Mouse (Mus musculus) MEL (cell line): ENCODE data around the gene Irgm1. TPM values are rescaled to one million over a fixed set of nuclear protein-coding genes. Genes with fewer than 3 reads are reported as not detected.

Experiments
- DNase-seq: peaks from one replicate; pipeline ENCODE4 v3.0.0; 2011; ENCODE audit warnings: low read depth, low spot score
- H3K27ac ChIP-seq: 2 replicates; pipeline ENCODE4 v1.5.1; 2012; ENCODE audit warnings: low read depth, mild to moderate bottlenecking, control low read depth, low read length, moderate library complexity; ENCODE audit not compliant: control insufficient read depth
- H3K27me3 ChIP-seq, 2 experiments: fragments of 150-350 bp in 1 of 2; sonication (generic) in 1 of 2; 2 replicates each; pipeline ENCODE4 v1.6.1; 2012; ENCODE audit warnings: low read length in 2 of 2, mild to moderate bottlenecking in 2 of 2, improper control_type of control experiment in 1 of 2, moderate library complexity in 1 of 2; ENCODE audit not compliant: insufficient read depth in 2 of 2, control insufficient read depth in 1 of 2
- H3K36me3 ChIP-seq, 2 experiments: 2 replicates each; pipeline ENCODE4 v1.6.1; 2012 to 2014; ENCODE audit warnings: low read length in 2 of 2, improper control_type of control experiment in 1 of 2, inconsistent platforms in 1 of 2, mild to moderate bottlenecking in 1 of 2; ENCODE audit not compliant: insufficient read depth in 2 of 2, control insufficient read depth in 1 of 2
- H3K4me1 ChIP-seq, 2 experiments: fragments of 150-350 bp in 1 of 2; sonication (generic) in 1 of 2; 2 replicates each; pipeline ENCODE4 v1.6.1; 2012; ENCODE audit warnings: low read length in 2 of 2, improper control_type of control experiment in 1 of 2, mild to moderate bottlenecking in 1 of 2; ENCODE audit not compliant: insufficient read depth in 2 of 2, control insufficient read depth in 1 of 2
- H3K4me3 ChIP-seq, 2 experiments: fragments of 150-350 bp in 1 of 2; sonication (generic) in 1 of 2; 2 replicates each; pipeline ENCODE4 v1.5.1; 2012; ENCODE audit warnings: low read depth in 2 of 2, low read length in 2 of 2, mild to moderate bottlenecking in 2 of 2, moderate library complexity in 2 of 2, control low read depth in 1 of 2, improper control_type of control experiment in 1 of 2; ENCODE audit not compliant: control insufficient read depth in 1 of 2, insufficient read depth in 1 of 2
- H3K79me2 ChIP-seq: 2 replicates; pipeline ENCODE4 v1.6.1; 2012; ENCODE audit warnings: mild to moderate bottlenecking, low read length, moderate library complexity; ENCODE audit not compliant: control insufficient read depth, poor library complexity, insufficient read depth
- H3K9ac ChIP-seq: 2 replicates; pipeline ENCODE4 v1.6.1; 2012; ENCODE audit warnings: low read depth, mild to moderate bottlenecking, control low read depth, low read length, moderate library complexity; ENCODE audit not compliant: control insufficient read depth, poor library complexity, severe bottlenecking
- H3K9me3 ChIP-seq: fragments of 150-350 bp; sonication (generic); replicated peaks from 2 replicates; pipeline ENCODE4 v1.6.1; 2012; ENCODE audit warnings: mild to moderate bottlenecking, low read length, improper control_type of control experiment, moderate library complexity; ENCODE audit not compliant: insufficient read depth
- BHLHE40 ChIP-seq: IDR thresholded peaks from 2 replicates; pipeline ENCODE4 v1.6.1; 2012; ENCODE audit warnings: low read depth, mild to moderate bottlenecking, inconsistent platforms, low read length, improper control_type of control experiment, borderline replicate concordance
- CHD1 ChIP-seq: IDR thresholded peaks from 2 replicates; pipeline ENCODE4 v1.6.1; 2012; ENCODE audit warnings: low read depth, mild to moderate bottlenecking, inconsistent platforms, low read length, improper control_type of control experiment
- CHD2 ChIP-seq: IDR thresholded peaks from 2 replicates; pipeline ENCODE4 v1.6.1; 2011; ENCODE audit warnings: low read length, improper control_type of control experiment
- CTCF ChIP-seq, 3 experiments: IDR thresholded peaks in 2 of 3; conservative IDR thresholded peaks in 1 of 3; 2 replicates each; pipeline ENCODE4 v1.5.1; 2011 to 2012; ENCODE audit warnings: low read length in 3 of 3, low read depth in 2 of 3, mild to moderate bottlenecking in 2 of 3, improper control_type of control experiment in 1 of 3, inconsistent platforms in 1 of 3, mixed read lengths in 1 of 3, moderate library complexity in 1 of 3; ENCODE audit not compliant: control insufficient read depth in 1 of 3, insufficient read depth in 1 of 3, poor library complexity in 1 of 3, severe bottlenecking in 1 of 3
- ELF1 ChIP-seq: IDR thresholded peaks from 2 replicates; pipeline ENCODE4 v1.6.1; 2014; ENCODE audit warnings: low read depth, mild to moderate bottlenecking, inconsistent platforms, low read length, improper control_type of control experiment, moderate library complexity
- EP300 ChIP-seq, 2 experiments: IDR thresholded peaks; 2 replicates each; pipeline ENCODE4 v1.6.1; 2011; ENCODE audit warnings: improper control_type of control experiment in 2 of 2, low read length in 2 of 2, low read depth in 1 of 2, mild to moderate bottlenecking in 1 of 2
- ETS1 ChIP-seq: IDR thresholded peaks from 2 replicates; pipeline ENCODE4 v1.6.1; 2012; ENCODE audit warnings: low read depth, mild to moderate bottlenecking, inconsistent platforms, low read length, improper control_type of control experiment, moderate library complexity
- GABPA ChIP-seq: IDR thresholded peaks from 2 replicates; pipeline ENCODE4 v1.6.1; 2012; ENCODE audit warnings: low read depth, mild to moderate bottlenecking, inconsistent platforms, low read length, improper control_type of control experiment, moderate library complexity
- GATA1 ChIP-seq: IDR thresholded peaks from 2 replicates; pipeline ENCODE4 v1.6.1; 2011; ENCODE audit warnings: low read depth, low read length, improper control_type of control experiment
- HCFC1 ChIP-seq: IDR thresholded peaks from 2 replicates; pipeline ENCODE4 v1.6.1; 2012; ENCODE audit warnings: low read depth, mild to moderate bottlenecking, inconsistent platforms, low read length, improper control_type of control experiment, moderate library complexity
- JUND ChIP-seq: IDR thresholded peaks from 2 replicates; pipeline ENCODE4 v1.6.1; 2011; ENCODE audit warnings: low read depth, mild to moderate bottlenecking, improper control_type of control experiment, low read length
- KAT2A ChIP-seq: conservative IDR thresholded peaks from 2 replicates; pipeline ENCODE4 v1.6.1; 2012; ENCODE audit warnings: low read depth, low read length, improper control_type of control experiment, inconsistent platforms
- MAFK ChIP-seq: IDR thresholded peaks from 2 replicates; pipeline ENCODE4 v1.6.1; 2011; ENCODE audit warnings: low read depth, mild to moderate bottlenecking, low read length, improper control_type of control experiment, borderline replicate concordance
- MAX ChIP-seq: IDR thresholded peaks from 2 replicates; pipeline ENCODE4 v1.6.1; 2011; ENCODE audit warnings: low read length, improper control_type of control experiment
- MEF2A ChIP-seq: IDR thresholded peaks from 2 replicates; pipeline ENCODE4 v1.6.1; 2014; ENCODE audit warnings: low read depth, mild to moderate bottlenecking, inconsistent platforms, low read length, improper control_type of control experiment; ENCODE audit not compliant: poor library complexity, insufficient replicate concordance, severe bottlenecking; ENCODE audit errors: extremely low read depth
- MXI1 ChIP-seq: IDR thresholded peaks from 2 replicates; pipeline ENCODE4 v1.6.1; 2011; ENCODE audit warnings: mild to moderate bottlenecking, low read depth, low read length, improper control_type of control experiment
- MYB ChIP-seq: IDR thresholded peaks from 2 replicates; pipeline ENCODE4 v1.6.1; 2011; ENCODE audit warnings: mild to moderate bottlenecking, low read depth, low read length, improper control_type of control experiment
- NELFE ChIP-seq: IDR thresholded peaks from 2 replicates; pipeline ENCODE4 v1.6.1; 2011; ENCODE audit warnings: low read depth, low read length, improper control_type of control experiment
- NRF1 ChIP-seq: IDR thresholded peaks from 2 replicates; pipeline ENCODE4 v1.6.1; 2014; ENCODE audit warnings: low read depth, mild to moderate bottlenecking, inconsistent platforms, low read length, improper control_type of control experiment, moderate library complexity; ENCODE audit not compliant: poor library complexity, insufficient read depth, severe bottlenecking
- POLR2A ChIP-seq, 2 experiments: IDR thresholded peaks; 2 replicates each; pipeline ENCODE4 v1.6.1; 2011 to 2012; ENCODE audit warnings: low read length in 2 of 2, mild to moderate bottlenecking in 2 of 2, control low read depth in 1 of 2, improper control_type of control experiment in 1 of 2, low read depth in 1 of 2, moderate library complexity in 1 of 2; ENCODE audit not compliant: control insufficient read depth in 1 of 2, insufficient read depth in 1 of 2, poor library complexity in 1 of 2
- POLR2AphosphoS2 ChIP-seq: IDR thresholded peaks from 2 replicates; pipeline ENCODE4 v1.6.1; 2011; ENCODE audit warnings: low read length, improper control_type of control experiment
- POLR2AphosphoS5 ChIP-seq: IDR thresholded peaks from 2 replicates; pipeline ENCODE4 v1.6.1; 2012; ENCODE audit warnings: low read depth, borderline replicate concordance, mild to moderate bottlenecking, inconsistent platforms, low read length, moderate library complexity, mixed read lengths
- RAD21 ChIP-seq: IDR thresholded peaks from 2 replicates; pipeline ENCODE4 v1.6.1; 2011; ENCODE audit warnings: mild to moderate bottlenecking, low read depth, low read length, improper control_type of control experiment
- RCOR1 ChIP-seq: IDR thresholded peaks from 2 replicates; pipeline ENCODE4 v1.6.1; 2012; ENCODE audit warnings: low read depth, mild to moderate bottlenecking, inconsistent platforms, low read length, improper control_type of control experiment
- SIN3A ChIP-seq: IDR thresholded peaks from 2 replicates; pipeline ENCODE4 v1.6.1; 2012; ENCODE audit warnings: low read length, improper control_type of control experiment, inconsistent platforms
- SMC3 ChIP-seq: IDR thresholded peaks from 2 replicates; pipeline ENCODE4 v1.6.1; 2011; ENCODE audit warnings: low read depth, low read length, improper control_type of control experiment
- TBP ChIP-seq: IDR thresholded peaks from 2 replicates; pipeline ENCODE4 v1.8.0; 2011; ENCODE audit warnings: low read depth, low read length, improper control_type of control experiment
- TCF12 ChIP-seq: IDR thresholded peaks from 2 replicates; pipeline ENCODE4 v1.6.1; 2014; ENCODE audit warnings: low read depth, mild to moderate bottlenecking, inconsistent platforms, low read length, improper control_type of control experiment, moderate library complexity
- UBTF ChIP-seq: IDR thresholded peaks from 2 replicates; pipeline ENCODE4 v1.6.1; 2012; ENCODE audit warnings: low read depth, mild to moderate bottlenecking, inconsistent platforms, low read length, improper control_type of control experiment, moderate library complexity, borderline replicate concordance; ENCODE audit not compliant: insufficient read depth
- USF1 ChIP-seq: IDR thresholded peaks from 2 replicates; pipeline ENCODE4 v1.6.1; 2014; ENCODE audit warnings: low read depth, mild to moderate bottlenecking, inconsistent platforms, low read length, improper control_type of control experiment, moderate library complexity
- USF2 ChIP-seq, 2 experiments: IDR thresholded peaks; 2 replicates each; pipeline ENCODE4 v1.6.1; 2011 to 2012; ENCODE audit warnings: improper control_type of control experiment in 2 of 2, low read length in 2 of 2, borderline replicate concordance in 1 of 2, inconsistent platforms in 1 of 2, low read depth in 1 of 2, mild to moderate bottlenecking in 1 of 2; ENCODE audit not compliant: insufficient read depth in 1 of 2
- ZC3H11A ChIP-seq: IDR thresholded peaks from 2 replicates; pipeline ENCODE4 v1.6.1; 2012; ENCODE audit warnings: low read depth, mild to moderate bottlenecking, inconsistent platforms, low read length, improper control_type of control experiment
- ZKSCAN1 ChIP-seq: IDR thresholded peaks from 2 replicates; pipeline ENCODE4 v1.6.1; 2012; ENCODE audit warnings: low read depth, mild to moderate bottlenecking, inconsistent platforms, low read length, improper control_type of control experiment, moderate library complexity
- ZMIZ1 ChIP-seq: IDR thresholded peaks from 2 replicates; pipeline ENCODE4 v1.6.1; 2012; ENCODE audit warnings: low read depth, mild to moderate bottlenecking, inconsistent platforms, low read length, improper control_type of control experiment, moderate library complexity
- ZNF384 ChIP-seq: IDR thresholded peaks from 2 replicates; pipeline ENCODE4 v1.6.1; 2012; ENCODE audit warnings: low read depth, mild to moderate bottlenecking, inconsistent platforms, low read length, improper control_type of control experiment
- polyA plus RNA-seq, 2 experiments: library from polyadenylated mRNA; stranded (reverse) in 1 of 2; unstranded in 1 of 2; fragments of >175 nt in 1 of 2; fragments of >200 nt in 1 of 2; gene quantifications; 2 replicates each; pipeline versions ENCODE4 v1.2.1 to v1.2.4; 2012; ENCODE audit warnings: low replicate concordance in 2 of 2, low read depth in 1 of 2; ENCODE audit not compliant: insufficient read length in 2 of 2, insufficient read depth in 1 of 2, missing spikeins in 1 of 2
- total RNA-seq: library from RNA; depleted of rRNA; stranded (reverse); fragments of 300-350 nt; gene quantifications from 2 replicates; pipeline ENCODE4 v1.2.3, GENCODE M21; 2012

The Irgm1 gene
- total and polyA plus RNA-seq, 3 experiments, result 10.0 to 10.7 TPM; not detected in 1

GRCm38 (mm10) chr11:48833731-48834639 lies 37.5 kb downstream of the Irgm1 start:
- Histone ChIP-seq H3K9me3 (no peaks in the 10 kb centered on the region), H3K79me2 (no peaks in the 10 kb centered on the region; the same call in 1 of the 2 replicates), H3K9ac (peak overlapping the region; percentile 70), H3K4me3 (peak overlapping the region; percentile 57 to 66), H3K4me1 (peaks cover 0 to 35% of the 10 kb centered on the region in 2 experiments; a peak in 2 of 4 replicates), H3K36me3 (peaks cover 0 to 14% of the 10 kb centered on the region in 2 experiments; a peak in 2 of 4 replicates), H3K27ac (peak overlapping the region; percentile 54), H3K27me3 (no peaks in the 10 kb centered on the region)
- peak; percentile 92 for DNase-seq
- TF ChIP-seq NELFE, result no peak
- no peak for TF ChIP-seq MAX
- peak; percentile 75 for TF ChIP-seq ZNF384
- TF ChIP-seq TCF12, result no peak
- no peak for TF ChIP-seq UBTF
- no peak for TF ChIP-seq GATA1
- TF ChIP-seq ETS1, result no peak; the same call in 1 of the 2 replicates
- no peak for TF ChIP-seq BHLHE40
- TF ChIP-seq USF2 (IDR thresholded peaks at IDR 0.05; ENCODE audit: borderline replicate concordance in 1 of 2, insufficient read depth in 1 of 2, low read depth in 1 of 2, low read length in 2 of 2), result no peak
- TF ChIP-seq CHD2, result no peak
- TF ChIP-seq NRF1, result peak; percentile 46; the same call in 1 of the 2 replicates
- 0 out of 2 replicates have a peak, but pooled peaks have one; percentile 40 for TF ChIP-seq HCFC1
- TF ChIP-seq SIN3A, result peak; percentile 47
- TF ChIP-seq JUND, result no peak
- peak; percentile 57 for TF ChIP-seq KAT2A
- TF ChIP-seq TBP, result peak; percentile 99
- TF ChIP-seq MYB, result no peak
- no peak for TF ChIP-seq SMC3
- TF ChIP-seq ZKSCAN1, result no peak
- no peak for TF ChIP-seq MXI1
- TF ChIP-seq POLR2AphosphoS5, result no peak
- TF ChIP-seq CHD1, result no peak
- TF ChIP-seq EP300 (IDR thresholded peaks at IDR 0.05; ENCODE audit: low read depth in 1 of 2, low read length in 2 of 2), result no peak
- no peak for TF ChIP-seq ZMIZ1
- TF ChIP-seq RAD21, result no peak
- TF ChIP-seq MAFK, result peak; percentile 100
- peak; percentile 92 for TF ChIP-seq ELF1
- TF ChIP-seq GABPA, result no peak
- no peak for TF ChIP-seq USF1
- TF ChIP-seq RCOR1, result no peak
- 0 out of 6 replicates have a peak, but pooled peaks of 1 of the 3 experiments have one; percentile 7 for TF ChIP-seq CTCF (IDR thresholded peaks at IDR 0.05 in 2 of 3, conservative IDR thresholded peaks at IDR 0.05 in 1 of 3; ENCODE audit: control insufficient read depth in 1 of 3, insufficient read depth in 1 of 3, low read depth in 2 of 3, low read length in 3 of 3, poor library complexity in 1 of 3, severe bottlenecking in 1 of 3)
- TF ChIP-seq POLR2A (IDR thresholded peaks at IDR 0.05; ENCODE audit: control insufficient read depth in 1 of 2, insufficient read depth in 1 of 2, low read depth in 1 of 2, low read length in 2 of 2, poor library complexity in 1 of 2), result no peak
- no peak for TF ChIP-seq ZC3H11A
- TF ChIP-seq POLR2AphosphoS2, result no peak
- no peak for TF ChIP-seq MEF2A
